Mouse (Mus musculus) C2C12 (cell line): ENCODE data around the gene Slc39a8.

Experiments
- CTCF ChIP-seq: IDR thresholded peaks from one replicate; pipeline ENCODE4 v1.5.1; 2011; ENCODE audit not compliant: control insufficient read depth, insufficient read depth, insufficient read length
- MAX ChIP-seq: IDR thresholded peaks from one replicate; pipeline ENCODE4 v1.6.1; 2011; ENCODE audit warnings: mild to moderate bottlenecking, control low read depth
- MYOG ChIP-seq: IDR thresholded peaks from one replicate; pipeline ENCODE4 v1.6.1; 2011; ENCODE audit not compliant: control insufficient read depth, insufficient read length; ENCODE audit errors: extremely low read depth
- USF1 ChIP-seq: IDR thresholded peaks from one replicate; pipeline ENCODE4 v1.6.1; 2011; ENCODE audit warnings: low read depth, mild to moderate bottlenecking, control low read depth, moderate library complexity

GRCm38 (mm10) chr3:135886659-135887027 is 61.6 kb downstream of the Slc39a8 start:
- TF ChIP-seq CTCF (peak; percentile 14), MAX (no peak), MYOG (no peak), USF1 (no peak)
